Mouse (Mus musculus): Measurements from ENCODE around the gene Cgref1. TPM values are rescaled to one million over a fixed set of nuclear protein-coding genes. Genes with fewer than 3 reads are reported as not detected.
A peak's percentile ranks its signal among the peaks of the same experiment; 100 is the strongest.

The Cgref1 gene
- polyA plus RNA-seq, 2 experiments = 4.2 to 5.4 TPM

DNA sequence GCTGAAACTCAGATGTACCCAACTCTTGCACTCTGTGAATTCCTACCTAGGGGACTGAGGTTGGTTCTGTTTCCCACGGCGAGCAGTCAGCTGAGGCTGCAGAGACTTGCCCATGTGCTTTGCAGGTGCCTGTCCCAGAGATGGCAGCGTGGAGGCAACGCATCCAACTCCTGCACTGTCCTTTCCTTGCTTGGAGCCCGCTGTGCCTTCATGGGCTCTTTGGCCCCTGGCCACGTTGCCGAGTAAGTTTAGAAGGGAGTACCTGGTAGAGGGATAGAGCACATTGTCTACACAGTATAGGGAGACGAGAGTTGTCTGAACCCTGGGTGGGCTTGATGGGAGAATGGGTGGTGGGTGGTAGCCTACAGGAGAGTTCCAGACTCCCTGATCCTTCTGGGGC is 20.8 kb downstream of the Cgref1 start:
- H3K36me3 ChIP-seq (replicated peaks; ENCODE audit: control insufficient read depth, insufficient read depth, low read depth) = no peaks in the 10 kb centered on the region
- DNase-seq (ENCODE audit: low read depth in 3 of 3, low spot score in 3 of 3) (no peak), ATAC-seq (ENCODE audit: insufficient read depth) (no peak)
- no peak overlapping the region for H3K4me2 ChIP-seq (ENCODE audit: low read depth)
- no peak overlapping the region for H3K4me3 ChIP-seq (ENCODE audit: insufficient read depth in 1 of 2, low read depth in 2 of 2, low read length in 2 of 2)
- TF ChIP-seq EP300 (IDR thresholded peaks at IDR 0.05; ENCODE audit: low read depth) (no peak), CTCF (IDR thresholded peaks at IDR 0.05; ENCODE audit: low read depth) (no peak)
- H3K27ac ChIP-seq = no peak overlapping the region
- H3K4me1 ChIP-seq (replicated peaks; ENCODE audit: control insufficient read depth in 2 of 2, insufficient read depth in 2 of 2, low read length in 1 of 2) = peaks cover 16 to 25% of the 10 kb centered on the region in 2 experiments
- H3K9ac ChIP-seq (replicated peaks) = no peak overlapping the region
- H3K27me3 ChIP-seq (ENCODE audit: control insufficient read depth, insufficient read depth, low read length) = no peaks in the 10 kb centered on the region
- WGBS (ENCODE audit: insufficient replicate concordance) = 73% methylated on average over 8 of the region's 8 CpGs
- no peaks in the 10 kb centered on the region for H3K9me3 ChIP-seq (ENCODE audit: control insufficient read depth, low read length)

DNA sequence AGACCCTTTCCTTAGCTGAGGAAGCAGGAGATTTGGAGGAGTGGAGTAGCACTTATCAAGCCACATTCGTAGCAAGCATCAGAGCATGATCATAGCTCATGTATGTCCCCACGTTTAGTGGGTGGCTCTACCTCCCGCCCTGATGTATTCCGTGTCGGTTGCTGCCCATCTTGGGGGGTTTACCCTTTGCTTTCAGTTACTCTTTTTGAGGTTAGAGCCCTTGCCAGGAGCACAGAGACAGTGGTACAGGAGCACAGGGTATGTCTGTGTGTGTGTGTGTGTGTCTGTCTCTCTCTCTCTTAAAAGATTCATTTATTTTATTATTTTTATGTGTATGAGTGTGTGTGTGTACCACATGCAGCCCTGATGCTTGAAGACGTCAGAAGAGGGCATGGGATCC is 22.3 kb downstream of the Cgref1 start:
- no peaks in the 10 kb centered on the region for H3K36me3 ChIP-seq (replicated peaks; ENCODE audit: control insufficient read depth, insufficient read depth, low read depth)
- H3K9me3 ChIP-seq (ENCODE audit: control insufficient read depth, low read length) = no peaks in the 10 kb centered on the region
- H3K27ac ChIP-seq = no peak overlapping the region
- H3K9ac ChIP-seq (replicated peaks) = peak overlapping the region; percentile 75
- H3K4me2 ChIP-seq (ENCODE audit: low read depth) = peak overlapping the region; percentile 90
- no peak for DNase-seq (ENCODE audit: low read depth in 3 of 3, low spot score in 3 of 3)
- ATAC-seq (ENCODE audit: insufficient read depth) = no peak
- H3K27me3 ChIP-seq (ENCODE audit: control insufficient read depth, insufficient read depth, low read length) = no peaks in the 10 kb centered on the region
- TF ChIP-seq CTCF (IDR thresholded peaks at IDR 0.05; ENCODE audit: low read depth) = no peak
- TF ChIP-seq EP300 (IDR thresholded peaks at IDR 0.05; ENCODE audit: low read depth) = no peak
- WGBS (ENCODE audit: insufficient replicate concordance) = 54% methylated on average over 6 of the region's 6 CpGs
- peaks cover 16 to 25% of the 10 kb centered on the region in 2 experiments for H3K4me1 ChIP-seq (replicated peaks; ENCODE audit: control insufficient read depth in 2 of 2, insufficient read depth in 2 of 2, low read length in 1 of 2)
- no peak overlapping the region for H3K4me3 ChIP-seq (ENCODE audit: insufficient read depth in 1 of 2, low read depth in 2 of 2, low read length in 2 of 2)

GRCm38 (mm10) chr5:30922581-30923041 is 22.8 kb downstream of the Cgref1 start:
- 42% methylated on average over 10 of the region's 10 CpGs for WGBS (ENCODE audit: insufficient replicate concordance)

DNA sequence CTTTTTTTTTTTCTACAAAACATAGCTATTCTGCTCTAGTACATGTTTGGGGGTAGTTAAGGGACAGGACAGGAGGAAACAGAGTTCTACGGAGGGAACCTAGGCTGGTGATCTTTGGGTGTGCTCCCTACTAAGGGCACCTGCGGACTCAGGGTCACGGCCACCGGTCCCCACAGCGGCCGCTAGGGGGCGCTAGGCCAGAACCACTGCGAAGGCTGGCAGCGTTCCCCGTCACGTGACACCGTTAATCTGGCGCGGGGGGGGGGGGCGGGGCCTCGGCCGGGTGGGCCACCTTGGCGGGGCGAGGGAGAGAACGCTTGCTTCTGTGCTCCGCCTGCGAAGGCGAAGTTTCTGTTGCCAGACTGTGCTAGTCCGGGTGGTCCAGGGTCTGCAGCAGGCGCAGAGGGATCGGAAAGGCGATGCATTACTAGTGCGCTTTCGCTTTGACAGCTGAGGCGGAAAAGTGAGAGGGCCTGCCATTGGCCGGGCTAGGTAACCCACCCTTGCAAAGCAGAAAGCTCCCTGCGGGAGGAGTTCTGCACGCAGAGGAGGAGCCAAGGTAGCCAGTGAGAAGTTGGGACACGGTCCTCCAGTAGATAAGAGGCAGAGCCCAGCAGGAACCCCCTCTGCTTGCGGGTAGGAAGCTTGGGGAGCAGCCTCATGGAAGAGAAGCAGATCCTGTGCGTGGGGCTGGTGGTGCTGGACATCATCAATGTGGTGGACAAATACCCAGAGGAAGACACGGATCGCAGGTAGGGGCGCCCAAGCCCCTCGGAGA is 23.9 kb downstream of the Cgref1 start, which contains the start of gene Khk:
TSS of gene Khk (plus strand) at position 176 of the 778 bp plus-strand sequence.
- peak within 1 kb of the TSS; percentile 90 for H3K4me2 ChIP-seq (ENCODE audit: low read depth)
- H3K27me3 ChIP-seq (ENCODE audit: control insufficient read depth, insufficient read depth, low read length) = no peaks in the 10 kb centered on the region
- peak; percentile 93 for ATAC-seq (ENCODE audit: insufficient read depth)
- H3K9me3 ChIP-seq (ENCODE audit: control insufficient read depth, low read length) = no peaks in the 10 kb centered on the region
- under 1% methylated on average over 35 of the region's 40 CpGs for WGBS (ENCODE audit: insufficient replicate concordance)
- H3K4me1 ChIP-seq (replicated peaks; ENCODE audit: control insufficient read depth in 2 of 2, insufficient read depth in 2 of 2, low read length in 1 of 2) = peaks cover 16 to 25% of the 10 kb centered on the region in 2 experiments
- no peaks in the 10 kb centered on the region for H3K36me3 ChIP-seq (replicated peaks; ENCODE audit: control insufficient read depth, insufficient read depth, low read depth)
- H3K9ac ChIP-seq (replicated peaks) = peak within 1 kb of the TSS; percentile 75
- peak within 1 kb of the TSS; percentile 41 for H3K27ac ChIP-seq
- peak within 1 kb of the TSS; percentile 60 to 90 for H3K4me3 ChIP-seq (ENCODE audit: insufficient read depth in 1 of 2, low read depth in 2 of 2, low read length in 2 of 2)
- TF ChIP-seq CTCF (IDR thresholded peaks at IDR 0.05; ENCODE audit: low read depth) (peak; percentile 96), EP300 (IDR thresholded peaks at IDR 0.05; ENCODE audit: low read depth) (no peak)
- DNase-seq (ENCODE audit: low read depth in 3 of 3, low spot score in 3 of 3) = peak; percentile 81 to 87 (median 85)

More at GRCm38 (mm10) chr5:30922581-30923041, 22.8 kb downstream of the Cgref1 start:
- Histone ChIP-seq H3K4me1 (replicated peaks; ENCODE audit: control insufficient read depth in 2 of 2, insufficient read depth in 2 of 2, low read length in 1 of 2) (peaks cover 16 to 25% of the 10 kb centered on the region in 2 experiments), H3K36me3 (replicated peaks; ENCODE audit: control insufficient read depth, insufficient read depth, low read depth) (no peaks in the 10 kb centered on the region), H3K9ac (replicated peaks) (peak overlapping the region; percentile 75), H3K27me3 (ENCODE audit: control insufficient read depth, insufficient read depth, low read length) (no peaks in the 10 kb centered on the region), H3K4me2 (ENCODE audit: low read depth) (peak overlapping the region; percentile 90), H3K27ac (no peak overlapping the region; the same call in 1 of the 2 replicates), H3K4me3 (ENCODE audit: insufficient read depth in 1 of 2, low read depth in 2 of 2, low read length in 2 of 2) (peak overlapping the region; percentile 60 to 90; a peak in 3 of 4 replicates), H3K9me3 (ENCODE audit: control insufficient read depth, low read length) (no peaks in the 10 kb centered on the region)
- no peak for ATAC-seq (ENCODE audit: insufficient read depth)
- no peak for DNase-seq (ENCODE audit: low read depth in 3 of 3, low spot score in 3 of 3)
- TF ChIP-seq EP300 (IDR thresholded peaks at IDR 0.05; ENCODE audit: low read depth) = no peak
- no peak for TF ChIP-seq CTCF (IDR thresholded peaks at IDR 0.05; ENCODE audit: low read depth)

- DNase-seq (ENCODE audit: low read depth in 3 of 3, low spot score in 3 of 3) (no peak), ATAC-seq (ENCODE audit: insufficient read depth) (no peak)
- Histone ChIP-seq H3K9ac (replicated peaks) (no peak overlapping the region), H3K27me3 (ENCODE audit: control insufficient read depth, insufficient read depth, low read length) (no peaks in the 10 kb centered on the region), H3K4me2 (ENCODE audit: low read depth) (peak overlapping the region; percentile 90), H3K4me3 (ENCODE audit: insufficient read depth in 1 of 2, low read depth in 2 of 2, low read length in 2 of 2) (no peak overlapping the region; a peak in 1 of 4 replicates), H3K27ac (no peak overlapping the region), H3K4me1 (replicated peaks; ENCODE audit: control insufficient read depth in 2 of 2, insufficient read depth in 2 of 2, low read length in 1 of 2) (peaks cover 16 to 32% of the 10 kb centered on the region in 2 experiments), H3K36me3 (replicated peaks; ENCODE audit: control insufficient read depth, insufficient read depth, low read depth) (no peaks in the 10 kb centered on the region), H3K9me3 (ENCODE audit: control insufficient read depth, low read length) (no peaks in the 10 kb centered on the region)
- 55% methylated on average over 19 of the region's 19 CpGs for WGBS (ENCODE audit: insufficient replicate concordance)
- TF ChIP-seq EP300 (IDR thresholded peaks at IDR 0.05; ENCODE audit: low read depth) (no peak), CTCF (IDR thresholded peaks at IDR 0.05; ENCODE audit: low read depth) (no peak)
These were observed 24.8 kb downstream of the Cgref1 start for GRCm38 (mm10) chr5:30920621-30921020.
